Mouse (Mus musculus) heart, adult 2 months (tissue): Measurements from ENCODE around the gene Pex26. TPM values are rescaled to one million over a fixed set of nuclear protein-coding genes. Genes with fewer than 3 reads are reported as not detected.

Source experiments
- DNase-seq, 2 experiments: peaks; one replicate each; pipeline ENCODE4 v3.0.0; 2021
- H3K27ac ChIP-seq: fragments of 200-600 bp; 2 replicates; pipeline ENCODE4 v1.8.1; 2022
- H3K27me3 ChIP-seq: fragments of 200-500 bp; 2 replicates; pipeline ENCODE4 v1.6.1; 2012; ENCODE audit warnings: mild to moderate bottlenecking, low read length, inconsistent platforms, mixed read lengths; ENCODE audit not compliant: control insufficient read depth, insufficient read depth
- H3K36me3 ChIP-seq: fragments of 200-500 bp; 2 replicates; pipeline ENCODE4 v1.6.1; 2012; ENCODE audit warnings: low read length, inconsistent platforms; ENCODE audit not compliant: control insufficient read depth, insufficient read depth
- H3K4me1 ChIP-seq: fragments of 200-500 bp; 2 replicates; pipeline ENCODE4 v1.6.1; 2011; ENCODE audit warnings: low read length; ENCODE audit not compliant: control insufficient read depth, insufficient read depth
- H3K4me3 ChIP-seq: fragments of 200-600 bp; 2 replicates; pipeline ENCODE4 v1.8.1; 2022
- H3K79me2 ChIP-seq: fragments of 200-500 bp; replicated peaks from 2 replicates; pipeline ENCODE4 v1.6.1; 2012; ENCODE audit warnings: mild to moderate bottlenecking, inconsistent platforms, low read length, moderate library complexity, mixed read lengths; ENCODE audit not compliant: control insufficient read depth, insufficient read depth
- H3K9ac ChIP-seq: fragments of 200-500 bp; 2 replicates; pipeline ENCODE4 v1.6.1; 2012; ENCODE audit warnings: low read depth, mild to moderate bottlenecking, control low read depth, inconsistent platforms, low read length, mixed read lengths
- CTCF ChIP-seq: fragments of 200-600 bp; IDR thresholded peaks from 2 replicates; pipeline ENCODE4 v1.8.1; 2022; ENCODE audit warnings: antibody characterized with exemption, mild to moderate bottlenecking, moderate library complexity
- EP300 ChIP-seq: fragments of 200-500 bp; IDR thresholded peaks from 2 replicates; pipeline ENCODE4 v1.6.1; 2011; ENCODE audit warnings: low read depth, low read length, control low read depth; ENCODE audit not compliant: insufficient read depth
- POLR2A ChIP-seq: fragments of 200-500 bp; IDR thresholded peaks from 2 replicates; pipeline ENCODE4 v1.6.1; 2011; ENCODE audit warnings: mild to moderate bottlenecking, low read depth, low read length, control low read depth; ENCODE audit not compliant: insufficient read depth
- WGBS: fragments of 180-500 bp; shearing (Covaris S2); methylation state at CpG from one replicate; pipeline ENCODE4 v1.1.7; 2018; 5-methylcytosine and 5-hydroxymethylcytosine counted together
- intact Hi-C: fragments of 180-260 bp; cut with DNase I; formaldehyde crosslinking; loops from one replicate; pipeline ENCODE4 v1.15.1; 2025
- polyA plus RNA-seq: library from polyadenylated mRNA; depleted of rRNA; stranded (reverse); fragments of >200 nt; gene quantifications from 2 replicates; pipeline ENCODE4 v1.2.3, GENCODE M21; 2012
- total RNA-seq, 2 experiments: library from RNA; stranded (reverse); gene quantifications; 2 replicates each; pipeline ENCODE4 v1.2.3; 2021

Gene Pex26
- total and polyA plus RNA-seq, 3 experiments = 6.0 to 8.3 (median 6.0) TPM

GRCm38 (mm10) chr6:121191261-121192009, 8.0 kb downstream of the Pex26 start:
- 60% methylated on average over 11 of the region's 11 CpGs for WGBS
- H3K4me1 ChIP-seq = no peaks in the 10 kb centered on the region
- intact Hi-C loops = no loop called here
- no peaks in the 10 kb centered on the region for H3K36me3 ChIP-seq
- TF ChIP-seq POLR2A = no peak
- no peak for TF ChIP-seq CTCF
- no peak for TF ChIP-seq EP300
- no peak for DNase-seq
- H3K9ac ChIP-seq = no peak overlapping the region
- H3K27me3 ChIP-seq = no peaks in the 10 kb centered on the region
- no peaks in the 10 kb centered on the region for H3K79me2 ChIP-seq
- no peak overlapping the region for H3K4me3 ChIP-seq
- H3K27ac ChIP-seq = no peak overlapping the region

- no peaks in the 10 kb centered on the region for H3K27me3 ChIP-seq
- no peak for DNase-seq
- no peaks in the 10 kb centered on the region for H3K79me2 ChIP-seq
- H3K4me1 ChIP-seq = no peaks in the 10 kb centered on the region
- 80% methylated on average over 13 of the region's 13 CpGs for WGBS
- no peak overlapping the region for H3K27ac ChIP-seq
- H3K36me3 ChIP-seq = no peaks in the 10 kb centered on the region
- no peak overlapping the region for H3K4me3 ChIP-seq
- no peak overlapping the region for H3K9ac ChIP-seq
- intact Hi-C loops = no loop called here
- TF ChIP-seq EP300 (no peak), POLR2A (no peak), CTCF (no peak)
Measured at GRCm38 (mm10) chr6:121194061-121194955, 10.8 kb downstream of the Pex26 start.

- Histone ChIP-seq H3K36me3 (no peaks in the 10 kb centered on the region), H3K4me3 (no peak overlapping the region), H3K27ac (no peak overlapping the region), H3K27me3 (no peaks in the 10 kb centered on the region), H3K79me2 (no peaks in the 10 kb centered on the region), H3K9ac (no peak overlapping the region), H3K4me1 (no peaks in the 10 kb centered on the region)
- intact Hi-C loops = no loop called here
- WGBS = 84% methylated on average over 14 of the region's 14 CpGs
- TF ChIP-seq EP300 (no peak), POLR2A (no peak), CTCF (no peak)
- DNase-seq = no peak
Measured at GRCm38 (mm10) chr6:121194956-121195731, 11.7 kb downstream of the Pex26 start.

GRCm38 (mm10) chr6:121197807-121198365, 14.4 kb downstream of the Pex26 start:
- Histone ChIP-seq H3K9ac (no peak overlapping the region), H3K4me1 (no peaks in the 10 kb centered on the region; the same call in 1 of the 2 replicates), H3K27ac (no peak overlapping the region), H3K4me3 (no peak overlapping the region), H3K79me2 (no peaks in the 10 kb centered on the region), H3K27me3 (no peaks in the 10 kb centered on the region), H3K36me3 (no peaks in the 10 kb centered on the region)
- no peak for DNase-seq
- 80% methylated on average over 9 of the region's 9 CpGs for WGBS
- TF ChIP-seq POLR2A (no peak), CTCF (no peak), EP300 (no peak)
- intact Hi-C loops = no loop called here

GRCm38 (mm10) chr6:121200458-121200857, 17.0 kb downstream of the Pex26 start:
- Histone ChIP-seq H3K79me2 (no peaks in the 10 kb centered on the region), H3K4me3 (no peak overlapping the region), H3K27ac (no peak overlapping the region), H3K9ac (no peak overlapping the region), H3K36me3 (no peaks in the 10 kb centered on the region), H3K27me3 (no peaks in the 10 kb centered on the region), H3K4me1 (no peaks in the 10 kb centered on the region; the same call in 1 of the 2 replicates)
- DNase-seq = no peak
- TF ChIP-seq EP300 = no peak
- 78% methylated on average over 4 of the region's 4 CpGs for WGBS
- intact Hi-C loops = no loop called here
